ENCODE assay signal across 9 mouse cellular contexts in the genomic region with DNA sequence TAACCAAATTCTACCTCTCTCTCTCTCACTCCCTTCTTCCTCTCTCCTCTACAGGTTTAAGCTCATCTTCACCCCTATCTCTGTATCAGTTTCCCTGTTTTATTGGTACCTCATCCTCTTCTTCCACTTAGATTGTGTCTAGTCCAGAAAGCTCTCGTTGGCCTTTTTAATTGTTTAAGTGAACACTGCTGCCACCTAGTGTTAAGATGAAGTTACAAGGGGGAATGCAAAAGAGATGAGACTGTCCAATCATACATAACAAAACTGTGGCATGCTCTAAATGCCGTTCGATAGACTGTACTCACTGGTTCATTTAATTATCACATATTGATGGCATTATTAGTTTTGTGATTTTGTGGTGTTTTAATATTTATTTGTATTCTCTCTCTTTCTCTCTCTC. TPM values are rescaled to one million over a fixed set of nuclear protein-coding genes. Genes with fewer than 3 reads are reported as not detected.
DNase-seq lines count a peak whose midpoint lies in the region; ATAC-seq and TF ChIP-seq lines count a peak whose summit lies in the region.
"Had no signal": no experiment of that assay in that cellular context is flagged by ENCODE, and none has a peak within 500 bp of the region (broad histone marks: within the 10 kb centered on the region; RNA-seq: fewer than 3 reads in every experiment).

No protein-coding gene starts in this region.

- no peaks in the 10 kb centered on the region for H3K27me3 ChIP-seq in heart, postnatal 0 days (ENCODE audit: control insufficient read depth, insufficient read depth, low read length)

- H3K9me3 ChIP-seq in heart, postnatal 0 days (replicated peaks; ENCODE audit: control insufficient read depth, low read length): no peaks in the 10 kb centered on the region

- no peak for TF ChIP-seq EP300 in heart, postnatal 0 days (IDR thresholded peaks at IDR 0.05; ENCODE audit: low read depth)

- TF ChIP-seq CTCF in heart, postnatal 0 days (IDR thresholded peaks at IDR 0.05; ENCODE audit: low read depth): peak; percentile 85

- H3K9ac ChIP-seq in heart, postnatal 0 days (replicated peaks; ENCODE audit: low read depth, low read length): no peak overlapping the region

- H3K4me3 ChIP-seq in heart, postnatal 0 days (ENCODE audit: low read depth, low read length): no peak overlapping the region

- no peaks in the 10 kb centered on the region for H3K4me1 ChIP-seq in heart, postnatal 0 days (ENCODE audit: control insufficient read depth, insufficient read depth)

- DNase-seq in heart, postnatal 0 days (ENCODE audit: low spot score): peak; percentile 82
- no peak for DNase-seq in heart, postnatal 25 days (ENCODE audit: low spot score)
- peak; percentile 14 for DNase-seq in right cerebral cortex, adult 18-20 months
- no peak for DNase-seq in right cerebral cortex, postnatal 25 days
- peak; percentile 32 for DNase-seq in c-Kit-negative CD71-positive TER-119-positive erythroid progenitor cells, embryonic 14.5 days (ENCODE audit: low read depth, low spot score)
- no peak for DNase-seq in right cerebral cortex, postnatal 14 days
- DNase-seq in kidney, adult 18-20 months: no peak

- intact Hi-C loops in heart, postnatal 25 days (cut with DNase I): loop anchor here (1.0 to 5.0 kb wide), 3 partner anchors 47 to 304 kb away; no protein-coding TSS in a partner anchor

- no peak overlapping the region for H3K27ac ChIP-seq in heart, postnatal 0 days (ENCODE audit: low read depth)

- WGBS in heart, postnatal 0 days: 25% methylated on average over 3 of the region's 3 CpGs

- ATAC-seq in heart, postnatal 0 days (ENCODE audit: insufficient read depth, low read depth): no peak
- ATAC-seq in megakaryocyte-erythroid progenitor cell, adult 5-6 weeks (replicated peaks; ENCODE audit: low FRiP score, low TSS enrichment, poor library complexity, severe bottlenecking): peak; percentile 46

- no peak overlapping the region for H3K4me2 ChIP-seq in heart, postnatal 0 days (ENCODE audit: low read depth, low read length)

- no peaks in the 10 kb centered on the region for H3K36me3 ChIP-seq in heart, postnatal 0 days (replicated peaks; ENCODE audit: control insufficient read depth, insufficient read depth, low read length)

RNA-seq across cellular contexts. Expression of a gene that starts 3.8 kb away (rescaled TPM):
- not detected in 2 replicates for total RNA-seq in heart, postnatal 0 days (2014; rRNA removed; ENCODE audit: low replicate concordance)
- polyA plus RNA-seq in heart, postnatal 0 days (2015; fragmentation: Nextera tagmentation; extraction: Ambion mirVana): 0.21 and 0.33 TPM in 2 replicates
- not detected for total RNA-seq in heart, postnatal 25 days (2021)
- total RNA-seq in megakaryocyte-erythroid progenitor cell, adult 5-6 weeks (2014; fragmentation: Nextera tagmentation): not detected in 2 replicates
- total RNA-seq in megakaryocyte-erythroid progenitor cell, adult 5-6 weeks (2017): not detected in 2 replicates
- polyA plus RNA-seq: liver, embryonic 16.5 days had no signal

RNA-seq across cellular contexts. Expression of a gene that starts 30.4 kb away (rescaled TPM):
- total RNA-seq in heart, postnatal 0 days (2014; rRNA removed; ENCODE audit: low replicate concordance): 9.6 and 14.9 TPM in 2 replicates
- polyA plus RNA-seq in heart, postnatal 0 days (2015; fragmentation: Nextera tagmentation; extraction: Ambion mirVana): 1.2 and 1.7 TPM in 2 replicates
- total RNA-seq in heart, postnatal 25 days (2021): 1 to 10 TPM; 4.8 to 4.9 TPM
- total RNA-seq in megakaryocyte-erythroid progenitor cell, adult 5-6 weeks (2014; fragmentation: Nextera tagmentation): not detected in 2 replicates
- not detected in 2 replicates for total RNA-seq in megakaryocyte-erythroid progenitor cell, adult 5-6 weeks (2017)
- polyA plus RNA-seq: liver, embryonic 16.5 days had no signal

RNA-seq across cellular contexts. Expression of a gene that starts 32.6 kb away (rescaled TPM):
- 14.0 and 29.0 TPM in 2 replicates for total RNA-seq in heart, postnatal 0 days (2014; rRNA removed; ENCODE audit: low replicate concordance)
- 5.4 and 6.5 TPM in 2 replicates for polyA plus RNA-seq in heart, postnatal 0 days (2015; fragmentation: Nextera tagmentation; extraction: Ambion mirVana)
- total RNA-seq in heart, postnatal 25 days (2021): 10 to 100 TPM; 37.4 to 42.7 TPM
- 52.5 and 58.0 TPM in 2 replicates for total RNA-seq in megakaryocyte-erythroid progenitor cell, adult 5-6 weeks (2014; fragmentation: Nextera tagmentation)
- total RNA-seq in megakaryocyte-erythroid progenitor cell, adult 5-6 weeks (2017): 15.6 and 16.7 TPM in 2 replicates

Comparison
In these comparisons a context has a peak if more than half of its experiments do, and no peak if none do; other contexts are left out.
1. DNase-seq: peak in heart, postnatal 0 days (single experiment), right cerebral cortex, adult 18-20 months (single experiment) and c-Kit-negative CD71-positive TER-119-positive erythroid progenitor cells, embryonic 14.5 days (single experiment); none in heart, postnatal 25 days (single experiment), right cerebral cortex, postnatal 25 days (single experiment), right cerebral cortex, postnatal 14 days (single experiment) and kidney, adult 18-20 months (single experiment).
2. RNA of a gene that starts 30.4 kb away (total RNA-seq): 9.6 to 14.9 TPM in heart, postnatal 0 days and 4.8 to 4.9 TPM in heart, postnatal 25 days; not detected in megakaryocyte-erythroid progenitor cell, adult 5-6 weeks; every median in the first group is over 4 times any median in the second.